Mouse (Mus musculus): Measurements from ENCODE around the gene Ccr9. TPM values are rescaled to one million over a fixed set of nuclear protein-coding genes. Genes with fewer than 3 reads are reported as not detected.

Ccr9 gene
- polyA plus RNA-seq, 1 experiment from 2014 or later, result 0.27 TPM

Other genes starting within 250 kb of the Ccr9 start
- gene Limd1, start 199.7 kb upstream of the Ccr9 start, polyA plus RNA-seq (2014; fragmentation: Nextera tagmentation; extraction: Ambion mirVana), result 14.1 and 15.5 TPM in 2 replicates
- 56.7 and 71.8 TPM in 2 replicates for gene Sacm1l, start 148.7 kb upstream of the Ccr9 start, polyA plus RNA-seq (2014; fragmentation: Nextera tagmentation; extraction: Ambion mirVana)
- gene Slc6a20b, start 45.9 kb upstream of the Ccr9 start, polyA plus RNA-seq (2014; fragmentation: Nextera tagmentation; extraction: Ambion mirVana), result 0.43 and 0.44 TPM in 2 replicates
- gene Slc6a20a, start 446 bp downstream of the Ccr9 start, polyA plus RNA-seq (2014; fragmentation: Nextera tagmentation; extraction: Ambion mirVana), result 9.7 and 10.9 TPM in 2 replicates
- gene Lztfl1, start 39.3 kb downstream of the Ccr9 start, polyA plus RNA-seq (2014; fragmentation: Nextera tagmentation; extraction: Ambion mirVana), result 54.6 and 55.8 TPM in 2 replicates
- gene Cxcr6, start 128.0 kb downstream of the Ccr9 start, polyA plus RNA-seq (2014; fragmentation: Nextera tagmentation; extraction: Ambion mirVana), result 0.14 and 0.23 TPM in 2 replicates
- 8.4 and 12.7 TPM in 2 replicates for gene Fyco1, start 173.5 kb downstream of the Ccr9 start, polyA plus RNA-seq (2014; fragmentation: Nextera tagmentation; extraction: Ambion mirVana)
- 0.05 and 0.09 TPM in 2 replicates for gene Xcr1, start 183.6 kb downstream of the Ccr9 start, polyA plus RNA-seq (2014; fragmentation: Nextera tagmentation; extraction: Ambion mirVana)

All from hindbrain, embryonic 14.5 days (tissue).